Mouse (Mus musculus) ES-Bruce4 (cell line): ENCODE results near the gene Adh6b.

Source experiments
- CTCF ChIP-seq: IDR thresholded peaks from one replicate; pipeline ENCODE4 v1.8.1; 2011; ENCODE audit warnings: low read depth, low read length
- EP300 ChIP-seq: IDR thresholded peaks from 2 replicates; pipeline ENCODE4 v1.6.1; 2011; ENCODE audit warnings: low read depth, low read length; ENCODE audit not compliant: insufficient read depth
- POLR2A ChIP-seq: IDR thresholded peaks from one replicate; pipeline ENCODE4 v1.8.1; 2011; ENCODE audit warnings: low read length; ENCODE audit not compliant: insufficient read depth

DNA sequence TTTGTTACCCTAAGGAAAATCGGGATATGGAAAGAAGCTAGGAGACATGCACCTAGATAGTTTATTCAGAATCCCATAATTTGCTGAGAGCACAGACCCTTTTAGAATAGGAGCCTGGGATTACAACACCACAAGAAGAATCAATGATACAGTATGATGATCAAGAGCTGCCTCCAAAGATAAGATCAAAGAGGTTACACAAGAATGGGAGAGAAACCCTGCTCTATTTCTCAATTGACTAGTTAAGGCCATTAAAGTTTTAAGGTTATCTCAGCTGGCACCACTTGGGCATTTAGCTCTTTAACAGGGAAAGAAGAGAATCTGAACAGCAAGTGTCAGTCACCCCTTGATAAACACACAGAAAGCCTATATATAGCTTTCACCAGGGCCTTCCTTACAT lies 6.0 kb upstream of the Adh6b start:
- TF ChIP-seq CTCF (no peak), POLR2A (no peak), EP300 (no peak)
